Mouse (Mus musculus) intestine, embryonic 14.5 days (tissue): ENCODE data around the gene Hspa12b. TPM values are rescaled to one million over a fixed set of nuclear protein-coding genes. Genes with fewer than 3 reads are reported as not detected.

Experiments used
- ATAC-seq: fragments of 200-750 bp; cut with Nextera tagmentation; replicated peaks from 2 replicates; pipeline ENCODE4 v1.8.0; 2017; ENCODE audit warnings: low read depth, moderate number of reproducible peaks, moderate TSS enrichment, moderate library complexity; ENCODE audit not compliant: low FRiP score, low TSS enrichment
- DNase-seq: peaks from one replicate; pipeline ENCODE4 v3.0.0-alpha.2; 2018; ENCODE audit warnings: low spot score
- H3K27ac ChIP-seq: fragments of 300-500 bp; sonication (generic); 2 replicates; pipeline ENCODE4 v1.5.1; 2014; ENCODE audit warnings: low read depth, mild to moderate bottlenecking, control low read depth
- H3K27me3 ChIP-seq: fragments of 300-500 bp; sonication (generic); replicated peaks from 2 replicates; pipeline ENCODE4 v1.6.1; 2014; ENCODE audit warnings: low read length, control low read depth; ENCODE audit not compliant: control insufficient read depth, insufficient read depth
- H3K36me3 ChIP-seq: fragments of 300-500 bp; sonication (generic); 2 replicates; pipeline ENCODE4 v1.6.1; 2014; ENCODE audit warnings: low read length, control low read depth; ENCODE audit not compliant: control insufficient read depth, insufficient read depth
- H3K4me1 ChIP-seq: fragments of 300-500 bp; sonication (generic); replicated peaks from 2 replicates; pipeline ENCODE4 v1.6.1; 2014; ENCODE audit warnings: low read length, control low read depth, mixed read lengths; ENCODE audit not compliant: control insufficient read depth, insufficient read depth
- H3K4me2 ChIP-seq: fragments of 300-500 bp; sonication (generic); 2 replicates; pipeline ENCODE4 v1.6.1; 2014; ENCODE audit warnings: low read length
- H3K4me3 ChIP-seq: fragments of 300-500 bp; sonication (generic); 2 replicates; pipeline ENCODE4 v1.5.1; 2014; ENCODE audit warnings: low read depth, low read length, control low read depth, mixed read lengths
- H3K9ac ChIP-seq: fragments of 300-500 bp; sonication (generic); 2 replicates; pipeline ENCODE4 v1.6.1; 2014; ENCODE audit warnings: mild to moderate bottlenecking, low read length
- H3K9me3 ChIP-seq: fragments of 300-500 bp; sonication (generic); 2 replicates; pipeline ENCODE4 v1.6.1; 2016; ENCODE audit warnings: low read length, control low read depth; ENCODE audit not compliant: control insufficient read depth
- WGBS: fragments of 180-500 bp; shearing (Covaris S2); extraction: QIAGEN DNeasy Blood & Tissue Kit; methylation state at CpG from one replicate; pipeline ENCODE4 v1.1.7; 2014; 5-methylcytosine and 5-hydroxymethylcytosine counted together
- polyA plus RNA-seq: library from polyadenylated mRNA; unstranded; fragments of >200 nt; fragmentation: Nextera tagmentation; extraction: Ambion mirVana; gene quantifications from 2 replicates; pipeline ENCODE4 v1.2.1, GENCODE M21; 2014

The Hspa12b gene
- polyA plus RNA-seq, 1 experiment from 2014 or later = 5.4 TPM

- ATAC-seq = no peak
- Histone ChIP-seq H3K9me3 (no peaks in the 10 kb centered on the region), H3K27ac (no peak overlapping the region)
These were observed 36.8 kb downstream of the Hspa12b start for GRCm38 (mm10) chr2:131163924-131164323.

DNA sequence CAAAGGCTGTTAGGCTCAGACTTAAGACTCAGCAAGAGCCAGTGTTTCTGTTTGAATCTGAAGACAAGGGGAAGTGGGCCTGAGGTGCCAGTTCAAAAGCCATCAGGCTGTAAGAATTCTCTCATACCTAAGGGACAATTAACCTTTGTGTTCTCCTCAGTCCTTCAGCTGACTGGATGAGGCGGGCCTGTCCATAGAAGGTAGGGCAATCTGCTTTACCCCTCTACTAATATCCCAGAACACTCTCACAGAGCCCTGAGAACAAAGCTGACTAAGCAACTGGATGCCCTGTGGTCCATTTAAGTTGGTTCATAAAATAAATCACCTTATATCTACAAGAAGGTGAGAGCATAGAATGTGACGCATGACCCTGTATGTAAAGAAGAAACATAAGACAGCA, 39.1 kb downstream of the Hspa12b start:
- ATAC-seq (no peak), DNase-seq (no peak)
- peaks cover 16% of the 10 kb centered on the region for H3K27me3 ChIP-seq
- H3K4me1 ChIP-seq = no peaks in the 10 kb centered on the region
- 81% methylated on average over 2 of the region's 2 CpGs for WGBS
- H3K9ac ChIP-seq = no peak overlapping the region
- no peak overlapping the region for H3K4me2 ChIP-seq
- no peak overlapping the region for H3K4me3 ChIP-seq
- H3K9me3 ChIP-seq = no peaks in the 10 kb centered on the region
- no peaks in the 10 kb centered on the region for H3K36me3 ChIP-seq
- no peak overlapping the region for H3K27ac ChIP-seq

More at GRCm38 (mm10) chr2:131163924-131164323, 36.8 kb downstream of the Hspa12b start:
- DNase-seq = no peak
- 72% methylated on average over 7 of the region's 7 CpGs for WGBS
- Histone ChIP-seq H3K36me3 (no peaks in the 10 kb centered on the region), H3K4me3 (no peak overlapping the region), H3K9ac (no peak overlapping the region), H3K27me3 (no peaks in the 10 kb centered on the region), H3K4me2 (no peak overlapping the region), H3K4me1 (peaks cover 2% of the 10 kb centered on the region)

DNA sequence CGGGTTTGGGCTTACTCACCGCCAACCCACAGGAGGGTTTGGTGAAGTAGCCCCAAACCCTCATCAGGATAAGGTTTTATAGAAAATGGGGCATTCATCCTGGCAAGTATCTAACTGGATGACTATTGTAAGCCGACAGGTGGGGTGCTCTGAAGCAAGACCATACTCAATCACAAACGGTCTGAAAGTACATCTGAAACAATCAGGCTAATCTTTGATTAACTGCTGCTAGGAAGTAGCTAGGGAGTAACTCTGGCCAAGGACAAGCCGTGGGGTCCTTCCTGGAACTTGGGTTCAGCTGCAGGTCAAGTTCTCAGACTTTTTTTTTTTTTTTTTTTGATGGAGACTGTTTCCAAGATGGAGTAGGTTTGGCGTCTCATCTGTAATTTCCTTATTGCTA, 40.9 kb downstream of the Hspa12b start:
- no peaks in the 10 kb centered on the region for H3K36me3 ChIP-seq
- ATAC-seq (no peak), DNase-seq (no peak)
- H3K9me3 ChIP-seq = no peaks in the 10 kb centered on the region
- H3K9ac ChIP-seq = no peak overlapping the region
- H3K27me3 ChIP-seq = peaks cover 34% of the 10 kb centered on the region
- no peaks in the 10 kb centered on the region for H3K4me1 ChIP-seq
- no peak overlapping the region for H3K27ac ChIP-seq
- WGBS = 78% methylated on average over 6 of the region's 6 CpGs
- no peak overlapping the region for H3K4me2 ChIP-seq
- H3K4me3 ChIP-seq = no peak overlapping the region

DNA sequence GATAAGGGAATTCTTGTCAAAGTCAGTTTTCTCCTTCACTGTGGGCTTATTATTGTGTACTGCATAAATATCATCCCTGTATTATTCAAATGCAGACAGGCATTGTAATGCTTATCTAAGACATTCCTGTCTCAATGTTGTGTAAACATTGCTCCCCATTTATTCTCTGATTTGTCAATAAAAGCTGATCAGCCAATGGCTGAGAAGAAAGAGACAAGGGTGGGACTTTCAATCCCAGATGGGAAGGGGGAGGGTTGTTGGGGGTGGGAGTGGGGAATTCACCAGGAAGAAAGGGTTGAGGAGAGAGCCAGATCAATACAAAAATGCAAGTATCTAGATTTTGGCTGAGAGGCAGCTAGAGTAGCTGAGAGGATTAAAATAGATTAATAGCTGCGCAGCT, 41.8 kb downstream of the Hspa12b start:
- H3K27me3 ChIP-seq = peaks cover 38% of the 10 kb centered on the region
- H3K4me2 ChIP-seq = no peak overlapping the region
- H3K4me1 ChIP-seq = no peaks in the 10 kb centered on the region
- H3K4me3 ChIP-seq = no peak overlapping the region
- H3K9me3 ChIP-seq = no peaks in the 10 kb centered on the region
- 75% methylated on average over 1 of the region's 1 CpGs for WGBS
- no peak for DNase-seq
- ATAC-seq = no peak
- H3K27ac ChIP-seq = no peak overlapping the region
- H3K9ac ChIP-seq = no peak overlapping the region
- no peaks in the 10 kb centered on the region for H3K36me3 ChIP-seq

GRCm38 (mm10) chr2:131170936-131171335, 43.9 kb downstream of the Hspa12b start:
- H3K36me3 ChIP-seq = no peaks in the 10 kb centered on the region
- no peak overlapping the region for H3K9ac ChIP-seq
- peaks cover 10% of the 10 kb centered on the region for H3K4me1 ChIP-seq
- H3K4me3 ChIP-seq = 0 out of 2 replicates have a peak overlapping the region, but pooled peaks have one; percentile 12
- 25% methylated on average over 9 of the region's 9 CpGs for WGBS
- peaks cover 38% of the 10 kb centered on the region for H3K27me3 ChIP-seq
- no peak for DNase-seq
- no peak for ATAC-seq
- H3K9me3 ChIP-seq = no peaks in the 10 kb centered on the region
- H3K4me2 ChIP-seq = peak overlapping the region; percentile 41
- H3K27ac ChIP-seq = no peak overlapping the region

- no peak overlapping the region; the same call in 1 of the 2 replicates for H3K9ac ChIP-seq
- ATAC-seq (no peak), DNase-seq (no peak)
- H3K9me3 ChIP-seq = no peaks in the 10 kb centered on the region
- WGBS = 10% methylated on average over 43 of the region's 43 CpGs
- H3K4me3 ChIP-seq = peak overlapping the region; percentile 12; the same call in 1 of the 2 replicates
- no peak overlapping the region for H3K27ac ChIP-seq
- H3K4me1 ChIP-seq = peaks cover 10% of the 10 kb centered on the region
- H3K4me2 ChIP-seq = peak overlapping the region; percentile 41
- H3K36me3 ChIP-seq = no peaks in the 10 kb centered on the region
- peaks cover 38% of the 10 kb centered on the region for H3K27me3 ChIP-seq
These were observed 44.5 kb downstream of the Hspa12b start for GRCm38 (mm10) chr2:131171401-131172104.

DNA sequence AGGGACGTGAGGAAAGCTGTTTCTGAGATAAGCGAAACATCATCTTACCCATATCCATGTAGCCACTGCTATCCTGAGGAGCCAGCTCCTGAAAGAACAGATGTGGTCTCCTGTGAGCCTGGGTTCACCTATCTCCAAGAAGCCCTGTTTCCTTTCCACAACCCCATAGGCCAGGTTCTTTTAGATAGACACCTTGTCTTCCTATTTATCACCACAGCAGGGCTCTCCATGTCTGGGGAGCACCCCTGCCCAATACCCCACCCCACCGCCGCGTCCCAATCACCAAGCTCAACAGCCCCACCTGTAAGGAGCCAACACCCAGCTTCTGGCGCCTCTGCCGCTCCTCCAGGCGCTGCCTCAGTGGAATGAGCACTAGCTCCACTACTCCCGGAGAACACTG, 45.2 kb downstream of the Hspa12b start:
- Histone ChIP-seq H3K4me1 (peaks cover 16% of the 10 kb centered on the region), H3K27me3 (peaks cover 38% of the 10 kb centered on the region), H3K27ac (no peak overlapping the region), H3K4me3 (no peak overlapping the region), H3K9ac (no peak overlapping the region), H3K4me2 (no peak overlapping the region), H3K36me3 (no peaks in the 10 kb centered on the region), H3K9me3 (no peaks in the 10 kb centered on the region)
- DNase-seq (no peak), ATAC-seq (no peak)
- WGBS = 50% methylated on average over 9 of the region's 9 CpGs

GRCm38 (mm10) chr2:131174700-131175099, 47.6 kb downstream of the Hspa12b start:
- DNase-seq = peak; percentile 74
- H3K9ac ChIP-seq = no peak overlapping the region
- ATAC-seq = no peak
- no peaks in the 10 kb centered on the region for H3K9me3 ChIP-seq
- H3K36me3 ChIP-seq = peaks cover 10% of the 10 kb centered on the region
- peak overlapping the region; percentile 73 for H3K4me2 ChIP-seq
- H3K4me3 ChIP-seq = peak overlapping the region; percentile 32
- H3K27ac ChIP-seq = no peak overlapping the region
- H3K27me3 ChIP-seq = peaks cover 35% of the 10 kb centered on the region
- 6% methylated on average over 11 of the region's 11 CpGs for WGBS
- H3K4me1 ChIP-seq = peaks cover 33% of the 10 kb centered on the region
